Mouse (Mus musculus): ENCODE results near the gene Coro6. TPM values are rescaled to one million over a fixed set of nuclear protein-coding genes. Genes with fewer than 3 reads are reported as not detected.

Gene Coro6
- 3.1 and 5.0 TPM in 2 replicates for polyA plus RNA-seq (2012; rRNA removed)

GRCm38 (mm10) chr11:77462283-77463100 is at the start of gene Coro6:
Coro6 (plus strand) TSS chr11:77462411.

DNA sequence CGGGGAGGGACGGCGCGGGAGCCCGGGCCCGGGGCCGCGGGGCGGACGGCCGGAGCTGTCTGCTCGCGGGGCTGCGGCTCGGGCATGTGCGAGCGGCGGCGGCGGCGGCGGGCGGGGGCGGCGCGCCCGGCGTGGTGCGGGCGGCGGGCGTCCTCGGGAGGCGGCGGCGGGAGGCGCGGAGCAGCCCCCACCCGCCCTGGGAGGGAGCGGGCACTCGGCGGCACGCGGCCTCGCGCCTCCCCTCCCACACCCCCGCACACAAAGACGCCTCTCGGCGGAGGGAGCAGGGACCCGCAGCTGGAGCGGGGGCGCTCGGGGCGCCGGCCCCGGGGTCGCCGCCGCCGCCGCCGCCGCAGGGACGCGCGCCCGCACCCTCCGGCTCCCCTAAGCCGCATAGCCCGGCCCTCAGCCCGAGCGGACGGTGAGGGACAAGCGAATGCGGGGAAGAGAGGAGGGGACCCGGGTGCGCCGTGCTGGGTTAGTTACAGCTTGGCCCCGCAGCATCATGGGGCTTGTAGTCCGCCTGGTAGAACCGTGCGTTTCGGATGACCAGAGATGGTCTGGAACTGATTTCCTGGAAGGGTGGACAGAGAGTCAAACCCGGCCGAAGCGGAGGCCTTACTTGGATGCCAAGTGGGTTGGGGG is 27.5 kb downstream of the Coro6 start, which contains the start of gene Ankrd13b:
Gene Ankrd13b, minus strand, starts transcription at position 88 of the 645 bp plus-strand sequence.

DNA sequence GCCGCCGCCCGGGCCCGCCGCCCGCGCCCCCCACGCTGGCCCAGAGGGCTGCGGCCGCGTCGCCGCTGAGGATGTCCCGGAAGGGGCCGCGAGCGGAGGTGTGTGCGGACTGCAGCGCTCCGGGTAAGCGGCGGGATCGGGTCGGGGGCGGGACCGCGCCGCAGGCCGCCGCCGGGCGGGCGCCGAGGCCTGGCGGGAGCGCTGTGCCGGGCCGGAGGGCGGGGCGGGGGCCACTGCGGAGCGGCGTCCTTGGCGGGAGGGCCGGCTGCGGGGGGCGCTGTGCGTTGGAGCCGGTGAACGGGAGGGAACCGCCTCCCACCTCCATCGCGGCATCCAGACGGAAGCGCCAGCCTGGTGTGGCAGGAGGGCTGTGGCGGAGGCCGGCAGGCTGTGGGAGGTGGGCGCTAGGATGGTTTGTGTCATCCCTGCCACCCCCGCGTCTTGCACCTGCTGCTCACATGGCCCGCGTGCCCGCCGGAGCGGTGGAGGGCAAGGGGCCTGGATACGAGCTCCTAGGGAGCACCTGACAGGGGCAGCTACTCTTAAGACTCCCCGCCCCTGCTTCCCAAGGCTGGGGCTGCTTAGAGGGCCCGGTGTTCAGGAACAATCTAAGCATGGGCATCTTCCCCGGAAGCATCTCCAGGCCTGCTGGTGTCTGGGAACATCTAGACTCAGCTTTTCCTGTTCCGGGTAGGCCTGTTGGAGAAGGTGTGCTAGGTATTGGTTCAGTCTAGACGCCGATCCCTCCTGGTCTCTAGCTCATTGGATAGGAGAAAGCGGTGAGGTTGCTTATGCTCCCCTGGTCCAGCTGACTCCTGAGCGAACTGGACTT is 31.5 kb downstream of the Coro6 start, which contains the start of gene Git1:
Gene Git1, plus strand, starts transcription at position 51 of the 832 bp plus-strand sequence.

GRCm38 (mm10) chr11:77514832-77515636 is 52.8 kb downstream of the Coro6 start, which contains the start of gene Abhd15:
Abhd15 (plus strand) TSS chr11:77515121.

GRCm38 (mm10) chr11:77515637-77516552 is 53.7 kb downstream of the Coro6 start, which contains the start of gene Trp53i13:
Trp53i13 (minus strand) TSS chr11:77515980.

DNA sequence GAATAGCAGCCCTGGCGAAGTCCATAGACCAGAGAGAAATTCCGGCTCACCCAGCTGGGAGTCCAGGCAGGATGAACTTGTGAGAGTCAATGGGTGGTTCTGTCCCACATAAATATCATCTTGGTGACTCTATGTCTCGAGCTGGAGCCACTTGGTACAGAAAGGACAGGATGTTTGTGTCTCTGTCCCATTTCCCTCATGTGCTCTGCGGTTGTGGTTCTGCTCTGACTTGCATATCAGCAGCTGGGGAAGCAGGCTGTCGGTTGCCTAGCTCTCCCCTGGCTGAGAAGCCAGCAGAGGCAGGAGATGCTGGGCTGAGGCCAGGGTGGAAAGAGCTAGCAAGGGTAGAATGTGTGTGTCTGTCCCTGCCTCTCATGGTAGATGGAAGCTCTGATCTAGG is 56.8 kb downstream of the Coro6 start, which contains the start of gene Gm10392:
Gene Gm10392, minus strand, starts transcription at position 156 of the 400 bp plus-strand sequence.

Other genes with a start within 250 kb of the Coro6 start
- gene Ssh2, start 246.1 kb upstream of the Coro6 start, polyA plus RNA-seq (2012; rRNA removed), result 1.1 and 1.4 TPM in 2 replicates
- 16.4 and 19.9 TPM in 2 replicates for gene Ankrd13b, start 27.3 kb downstream of the Coro6 start, polyA plus RNA-seq (2012; rRNA removed)
- 39.0 and 39.7 TPM in 2 replicates for gene Git1, start 31.2 kb downstream of the Coro6 start, polyA plus RNA-seq (2012; rRNA removed)
- gene Abhd15, start 52.7 kb downstream of the Coro6 start, polyA plus RNA-seq (2012; rRNA removed), result 0.57 and 1.5 TPM in 2 replicates
- gene Trp53i13, start 53.6 kb downstream of the Coro6 start, polyA plus RNA-seq (2012; rRNA removed), result 13.9 and 21.6 TPM in 2 replicates
- not detected in 2 replicates for gene Gm10392, start 56.8 kb downstream of the Coro6 start, polyA plus RNA-seq (2012; rRNA removed)
- 0.57 and 0.80 TPM in 2 replicates for gene Taok1, start 145.4 kb downstream of the Coro6 start, polyA plus RNA-seq (2012; rRNA removed)
- gene Nufip2, start 223.7 kb downstream of the Coro6 start, polyA plus RNA-seq (2012; rRNA removed), result 3.7 and 4.9 TPM in 2 replicates

Measured in stomach, adult 2 months (tissue).